Mouse (Mus musculus) forebrain, embryonic 12.5 days (tissue): ENCODE measurements around the gene Hltf. TPM values are rescaled to one million over a fixed set of nuclear protein-coding genes. Genes with fewer than 3 reads are reported as not detected.

Experiments used
- ATAC-seq: fragments of 200-750 bp; cut with Nextera tagmentation; 2 replicates; pipeline ENCODE4 v1.8.0; 2017; ENCODE audit warnings: moderate TSS enrichment; ENCODE audit not compliant: low FRiP score
- H3K27ac ChIP-seq: fragments of 300-500 bp; sonication (generic); 2 replicates; pipeline ENCODE4 v1.5.1; 2016; ENCODE audit warnings: mild to moderate bottlenecking
- H3K27me3 ChIP-seq: fragments of 300-500 bp; sonication (generic); 2 replicates; pipeline ENCODE4 v1.6.1; 2016; ENCODE audit warnings: mild to moderate bottlenecking
- H3K36me3 ChIP-seq: fragments of 300-500 bp; sonication (generic); replicated peaks from 2 replicates; pipeline ENCODE4 v1.6.1; 2016; ENCODE audit warnings: mild to moderate bottlenecking
- H3K4me1 ChIP-seq: fragments of 300-500 bp; sonication (generic); 2 replicates; pipeline ENCODE4 v1.6.1; 2016
- H3K4me2 ChIP-seq: fragments of 300-500 bp; sonication (generic); 2 replicates; pipeline ENCODE4 v1.6.1; 2016; ENCODE audit warnings: mild to moderate bottlenecking, moderate library complexity
- H3K4me3 ChIP-seq: fragments of 300-500 bp; sonication (generic); replicated peaks from 2 replicates; pipeline ENCODE4 v1.5.1; 2016; ENCODE audit warnings: mild to moderate bottlenecking
- H3K9ac ChIP-seq: fragments of 300-500 bp; sonication (generic); 2 replicates; pipeline ENCODE4 v1.6.1; 2016; ENCODE audit warnings: mild to moderate bottlenecking
- H3K9me3 ChIP-seq: fragments of 300-500 bp; sonication (generic); 2 replicates; pipeline ENCODE4 v1.6.1; 2016
- WGBS: fragments of 180-500 bp; shearing (Covaris S2); methylation state at CpG from one replicate; pipeline ENCODE4 v1.1.7; 2016; 5-methylcytosine and 5-hydroxymethylcytosine counted together
- polyA plus RNA-seq: library from polyadenylated mRNA; unstranded; fragments of >200 nt; fragmentation: Nextera tagmentation; extraction: Ambion mirVana; gene quantifications from 2 replicates; pipeline ENCODE4 v1.2.1, GENCODE M21; 2016

The Hltf gene
- polyA plus RNA-seq, 1 experiment from 2014 or later: 21.9 TPM

DNA sequence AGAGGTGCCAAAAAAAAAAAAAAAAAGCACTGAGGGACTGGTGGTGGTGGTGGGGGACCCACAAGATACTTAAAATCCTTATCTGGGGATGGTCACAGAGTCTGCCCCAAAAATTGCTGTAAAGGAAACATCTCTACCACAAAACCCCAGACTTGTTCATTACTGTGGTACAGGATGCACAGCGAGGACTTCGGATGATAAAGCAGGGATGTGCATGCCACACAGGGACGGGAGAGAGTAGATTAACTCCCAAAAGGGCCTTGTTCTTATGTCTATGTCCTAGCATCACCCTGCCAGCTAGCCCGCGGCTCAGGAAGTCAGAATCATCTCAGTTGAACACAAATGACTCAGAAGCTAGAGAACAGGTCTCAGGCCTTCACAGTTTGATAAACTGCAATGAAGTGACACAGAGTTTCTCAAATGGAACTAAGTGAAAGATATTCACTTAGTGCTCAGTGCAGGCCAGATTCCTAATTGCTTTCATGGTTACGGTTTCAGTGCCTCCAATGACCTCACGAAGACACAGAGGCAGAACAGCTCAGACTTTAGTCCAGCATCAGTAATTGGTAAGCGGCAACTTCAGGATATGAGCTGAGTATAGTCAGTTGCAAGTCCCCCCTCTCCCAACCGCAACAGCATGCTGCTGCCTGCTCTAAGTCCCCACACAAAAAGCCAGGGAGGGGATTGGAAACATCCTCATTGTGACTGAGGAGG lies 79.4 kb downstream of the Hltf start:
- 91% methylated on average over 9 of the region's 9 CpGs for WGBS
- no peak for ATAC-seq
- H3K4me3 ChIP-seq: no peak overlapping the region

DNA sequence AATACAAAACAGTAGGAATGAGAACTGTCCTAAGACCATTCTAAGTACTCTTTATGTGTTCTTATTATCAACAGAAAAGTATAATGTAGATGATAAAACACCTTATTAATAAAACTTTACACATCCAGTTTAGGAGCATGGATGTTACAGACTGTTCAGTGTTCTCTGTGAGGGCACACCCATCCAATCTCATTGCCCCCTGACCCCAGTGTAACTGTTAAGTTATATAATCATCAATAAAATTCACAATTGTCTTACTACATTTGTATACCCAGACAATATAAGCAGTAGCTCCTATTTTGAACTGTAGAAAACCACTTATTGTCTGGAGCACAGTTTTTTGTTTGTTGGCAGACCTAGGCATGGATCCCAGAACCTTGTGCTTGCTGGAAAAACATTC lies 83.6 kb downstream of the Hltf start:
- Histone ChIP-seq H3K4me2 (no peak overlapping the region), H3K4me1 (peaks cover 6% of the 10 kb centered on the region; the same call in 1 of the 2 replicates), H3K9me3 (no peaks in the 10 kb centered on the region), H3K27me3 (no peaks in the 10 kb centered on the region), H3K27ac (no peak overlapping the region), H3K36me3 (no peaks in the 10 kb centered on the region), H3K4me3 (no peak overlapping the region), H3K9ac (no peak overlapping the region)
- no peak for ATAC-seq

More for the DNA sequence above, 79.4 kb downstream of the Hltf start:
- no peaks in the 10 kb centered on the region for H3K27me3 ChIP-seq
- no peak overlapping the region for H3K27ac ChIP-seq
- H3K36me3 ChIP-seq: no peaks in the 10 kb centered on the region
- no peak overlapping the region for H3K9ac ChIP-seq
- H3K4me1 ChIP-seq: no peaks in the 10 kb centered on the region
- no peak overlapping the region for H3K4me2 ChIP-seq
- no peaks in the 10 kb centered on the region for H3K9me3 ChIP-seq

DNA sequence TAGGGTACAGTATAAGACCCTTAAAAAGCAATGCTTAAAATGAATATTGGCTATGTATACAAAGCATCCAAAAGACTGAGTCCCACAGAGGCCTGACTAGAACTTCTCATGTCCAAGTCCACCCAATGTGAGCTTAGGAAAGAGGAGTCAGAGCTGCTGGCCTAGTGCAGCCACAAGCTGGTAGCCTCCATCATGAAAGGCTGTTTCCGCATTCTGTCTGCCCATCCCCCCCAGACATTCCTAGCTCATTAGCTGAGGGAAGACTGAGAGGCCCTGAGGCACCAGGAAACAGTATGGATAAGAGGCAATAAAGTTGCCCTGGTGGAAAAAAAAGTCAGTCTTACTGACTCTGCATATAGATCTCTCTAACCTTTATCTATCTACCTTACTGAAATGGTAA lies 84.1 kb downstream of the Hltf start:
- no peak for ATAC-seq
- Histone ChIP-seq H3K36me3 (no peaks in the 10 kb centered on the region), H3K9ac (no peak overlapping the region), H3K4me3 (no peak overlapping the region), H3K9me3 (no peaks in the 10 kb centered on the region), H3K4me1 (peaks cover 8% of the 10 kb centered on the region; the same call in 1 of the 2 replicates), H3K27me3 (no peaks in the 10 kb centered on the region), H3K27ac (no peak overlapping the region), H3K4me2 (no peak overlapping the region)
- 21% methylated on average over 1 of the region's 1 CpGs for WGBS

DNA sequence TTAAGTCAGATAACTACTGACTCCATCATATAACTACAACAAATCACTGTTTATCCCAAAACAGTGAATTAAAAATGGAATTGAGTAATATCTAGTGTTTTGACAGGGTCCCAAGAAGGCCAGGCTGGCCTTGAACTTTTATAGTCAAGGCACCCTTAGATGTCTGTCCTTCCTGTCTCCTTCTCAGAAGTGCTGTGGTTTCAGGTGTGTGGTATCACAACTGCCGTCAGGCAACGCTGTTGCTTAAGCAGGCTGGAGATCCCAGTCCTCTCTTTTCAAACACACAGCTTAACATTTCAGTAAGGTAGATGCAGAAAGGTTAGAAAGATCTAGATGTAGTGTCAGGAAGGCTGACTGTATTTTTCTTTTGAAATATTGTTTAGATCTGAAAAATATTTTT lies 84.5 kb downstream of the Hltf start:
- Histone ChIP-seq H3K9me3 (no peaks in the 10 kb centered on the region), H3K4me2 (no peak overlapping the region), H3K4me3 (no peak overlapping the region), H3K27ac (no peak overlapping the region), H3K4me1 (peaks cover 11% of the 10 kb centered on the region), H3K9ac (no peak overlapping the region), H3K36me3 (no peaks in the 10 kb centered on the region), H3K27me3 (no peaks in the 10 kb centered on the region)
- 90% methylated on average over 2 of the region's 2 CpGs for WGBS
- no peak for ATAC-seq

DNA sequence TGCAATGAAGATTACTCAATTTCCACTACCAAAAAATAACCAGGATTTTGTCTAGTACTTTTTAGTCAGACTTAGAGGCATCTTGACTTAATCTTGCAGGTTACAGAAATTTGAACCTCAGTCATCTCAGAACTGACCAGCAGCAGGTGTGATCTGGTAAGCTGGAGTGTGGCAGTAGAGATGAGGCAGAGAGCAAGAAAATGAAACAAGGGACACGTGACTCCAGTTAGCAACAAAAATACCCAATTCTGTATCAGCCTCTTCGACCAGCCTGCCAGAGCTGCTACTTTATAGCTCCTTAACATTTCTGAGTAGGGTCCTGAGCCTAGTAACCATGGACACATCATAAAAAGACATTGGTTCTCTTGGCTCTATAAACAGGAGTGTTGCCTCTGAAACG lies 85.0 kb downstream of the Hltf start:
- Histone ChIP-seq H3K36me3 (no peaks in the 10 kb centered on the region), H3K4me1 (peaks cover 11% of the 10 kb centered on the region), H3K27ac (no peak overlapping the region), H3K9ac (no peak overlapping the region), H3K4me3 (no peak overlapping the region), H3K4me2 (no peak overlapping the region), H3K27me3 (no peaks in the 10 kb centered on the region), H3K9me3 (no peaks in the 10 kb centered on the region)
- no peak for ATAC-seq
- WGBS: 80% methylated on average over 3 of the region's 3 CpGs

- WGBS: 61% methylated on average over 3 of the region's 3 CpGs
- no peaks in the 10 kb centered on the region for H3K27me3 ChIP-seq
- no peak for ATAC-seq
- no peaks in the 10 kb centered on the region for H3K36me3 ChIP-seq
- H3K9me3 ChIP-seq: no peaks in the 10 kb centered on the region
- H3K9ac ChIP-seq: no peak overlapping the region
- peaks cover 11% of the 10 kb centered on the region for H3K4me1 ChIP-seq
- no peak overlapping the region for H3K4me2 ChIP-seq
- no peak overlapping the region for H3K27ac ChIP-seq
- no peak overlapping the region for H3K4me3 ChIP-seq
These were observed 86.1 kb downstream of the Hltf start for GRCm38 (mm10) chr3:20143726-20144125.

DNA sequence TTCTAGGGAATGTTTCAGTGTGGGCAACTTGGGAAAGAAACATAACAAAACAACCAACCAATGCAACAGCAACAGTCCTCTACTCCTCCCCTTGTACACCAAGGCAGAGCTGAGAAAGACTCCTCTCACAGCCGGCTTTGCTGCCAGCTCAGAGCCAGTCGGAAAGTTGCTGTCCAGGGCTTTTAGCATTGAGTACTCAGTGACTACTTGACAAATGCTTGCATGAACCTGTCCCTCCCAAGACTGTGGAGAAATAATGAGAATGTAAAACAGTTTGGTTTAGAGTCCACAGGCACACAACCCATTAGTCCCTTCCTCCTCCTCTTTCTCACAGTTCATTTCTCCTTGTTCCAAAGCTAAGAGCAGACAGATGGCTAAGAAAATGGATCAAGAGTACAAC lies 86.8 kb downstream of the Hltf start:
- Histone ChIP-seq H3K27me3 (no peaks in the 10 kb centered on the region), H3K36me3 (no peaks in the 10 kb centered on the region), H3K4me3 (no peak overlapping the region), H3K9me3 (no peaks in the 10 kb centered on the region), H3K27ac (no peak overlapping the region), H3K9ac (no peak overlapping the region), H3K4me1 (peaks cover 11% of the 10 kb centered on the region), H3K4me2 (no peak overlapping the region)
- no peak for ATAC-seq
- 16% methylated on average over 2 of the region's 2 CpGs for WGBS

DNA sequence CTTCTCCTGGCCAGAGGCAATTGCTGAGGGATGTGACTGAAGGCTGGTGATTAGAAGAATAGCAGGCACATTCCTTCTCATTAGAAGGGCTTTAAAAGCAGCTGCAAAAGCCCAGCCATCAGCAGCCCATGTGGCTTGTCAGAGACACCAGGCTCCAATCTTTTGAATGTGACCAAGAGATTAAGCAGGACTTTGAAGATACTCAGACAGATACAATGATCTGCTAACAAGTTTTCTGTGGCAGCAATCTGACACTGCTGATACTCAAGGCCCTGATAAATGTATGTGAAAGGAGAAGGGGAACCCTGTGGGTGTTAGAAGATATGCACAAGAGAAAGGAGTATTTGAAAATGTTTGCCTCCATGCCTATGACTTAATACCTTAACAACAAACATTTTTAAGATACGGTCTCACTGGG lies 88.1 kb downstream of the Hltf start:
- WGBS: 17% methylated on average over 1 of the region's 1 CpGs
- Histone ChIP-seq H3K4me2 (no peak overlapping the region), H3K9me3 (no peaks in the 10 kb centered on the region), H3K4me1 (peaks cover 11% of the 10 kb centered on the region), H3K9ac (no peak overlapping the region), H3K27me3 (no peaks in the 10 kb centered on the region), H3K36me3 (no peaks in the 10 kb centered on the region), H3K27ac (no peak overlapping the region), H3K4me3 (no peak overlapping the region)
- ATAC-seq: peak; percentile 39; the same call in 1 of the 2 replicates

- no peak for ATAC-seq
- WGBS: 49% methylated on average over 7 of the region's 7 CpGs
These were observed 89.3 kb downstream of the Hltf start for GRCm38 (mm10) chr3:20146884-20147395.

DNA sequence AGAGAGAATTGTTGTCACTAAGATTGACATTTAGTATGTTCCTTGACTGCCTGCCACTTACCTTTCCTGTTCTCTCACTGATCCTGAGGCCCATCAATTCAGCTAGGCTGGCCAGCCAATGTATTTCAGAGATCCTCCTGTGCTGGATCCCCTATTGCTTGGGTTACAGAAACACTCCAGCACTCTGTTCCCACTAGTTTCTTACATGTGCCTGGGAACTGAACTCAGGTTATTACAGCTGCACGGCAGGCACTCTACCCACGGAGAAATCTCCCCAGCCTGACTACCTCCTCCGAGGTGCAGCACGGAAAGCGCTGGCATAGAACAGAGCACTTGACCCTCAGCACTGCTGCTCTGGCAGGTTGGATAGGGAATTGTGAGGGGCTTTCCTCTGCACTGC lies 90.0 kb downstream of the Hltf start:
- WGBS: 85% methylated on average over 5 of the region's 5 CpGs
- H3K4me1 ChIP-seq: peaks cover 11% of the 10 kb centered on the region

More at GRCm38 (mm10) chr3:20146884-20147395, 89.3 kb downstream of the Hltf start:
- Histone ChIP-seq H3K27me3 (no peaks in the 10 kb centered on the region), H3K27ac (no peak overlapping the region), H3K4me1 (peaks cover 11% of the 10 kb centered on the region), H3K9me3 (no peaks in the 10 kb centered on the region), H3K4me2 (no peak overlapping the region), H3K4me3 (no peak overlapping the region), H3K36me3 (no peaks in the 10 kb centered on the region), H3K9ac (no peak overlapping the region)

DNA sequence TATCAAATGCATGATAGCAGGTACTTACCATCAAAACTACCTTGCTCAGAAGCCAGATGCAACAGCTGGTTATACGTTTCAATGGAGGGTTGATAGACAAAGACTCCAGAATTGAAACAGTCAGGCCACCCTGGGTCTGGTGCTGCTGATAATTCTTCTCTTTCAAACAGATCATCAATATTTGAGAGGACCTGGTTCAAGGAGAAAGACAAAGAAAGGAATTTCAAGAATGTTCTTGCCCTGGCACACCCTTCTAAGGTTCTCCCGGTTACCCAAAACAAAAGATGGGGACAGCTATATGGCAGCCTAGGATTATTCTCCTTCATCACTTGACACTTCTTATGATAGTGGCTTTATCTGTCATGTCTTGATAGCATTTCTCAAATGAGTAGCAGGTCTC lies 92.9 kb downstream of the Hltf start:
- Histone ChIP-seq H3K9ac (no peak overlapping the region), H3K36me3 (no peaks in the 10 kb centered on the region), H3K9me3 (no peaks in the 10 kb centered on the region), H3K4me1 (peaks cover 17% of the 10 kb centered on the region), H3K4me2 (no peak overlapping the region), H3K27me3 (no peaks in the 10 kb centered on the region), H3K4me3 (no peak overlapping the region), H3K27ac (no peak overlapping the region)
- ATAC-seq: no peak
- WGBS: 74% methylated on average over 2 of the region's 2 CpGs

More for the DNA sequence above, 90.0 kb downstream of the Hltf start:
- no peak overlapping the region for H3K4me3 ChIP-seq
- no peaks in the 10 kb centered on the region for H3K9me3 ChIP-seq
- ATAC-seq: no peak
- H3K27ac ChIP-seq: no peak overlapping the region
- H3K4me2 ChIP-seq: no peak overlapping the region
- H3K27me3 ChIP-seq: no peaks in the 10 kb centered on the region
- H3K36me3 ChIP-seq: no peaks in the 10 kb centered on the region
- H3K9ac ChIP-seq: no peak overlapping the region

DNA sequence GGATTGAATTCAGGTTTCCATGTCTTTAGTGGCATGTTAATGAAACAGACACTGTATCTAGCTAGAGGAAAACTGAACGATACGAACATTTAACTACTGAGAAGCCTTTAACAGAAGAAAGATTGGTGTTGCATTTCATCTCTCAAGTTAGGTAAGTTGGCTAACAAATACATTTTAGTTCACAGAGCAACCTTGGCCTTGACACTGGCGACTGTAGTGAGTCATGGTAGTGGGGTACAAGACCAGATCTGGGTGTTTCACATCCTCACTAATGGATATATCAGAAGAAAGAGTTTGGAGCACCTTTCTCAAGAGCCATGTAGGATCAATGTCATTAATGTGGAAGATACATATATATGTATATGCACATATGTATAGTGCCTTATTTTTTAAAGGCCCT lies 94.0 kb downstream of the Hltf start:
- 89% methylated on average over 3 of the region's 3 CpGs for WGBS

More for the DNA sequence above, 94.0 kb downstream of the Hltf start:
- H3K36me3 ChIP-seq: no peaks in the 10 kb centered on the region
- H3K4me2 ChIP-seq: no peak overlapping the region
- ATAC-seq: no peak
- H3K4me3 ChIP-seq: no peak overlapping the region
- H3K27ac ChIP-seq: no peak overlapping the region
- no peak overlapping the region for H3K9ac ChIP-seq
- H3K27me3 ChIP-seq: no peaks in the 10 kb centered on the region
- no peaks in the 10 kb centered on the region for H3K9me3 ChIP-seq
- H3K4me1 ChIP-seq: peaks cover 10% of the 10 kb centered on the region
